Mouse (Mus musculus) cortical plate, adult 2 months (tissue): Measurements from ENCODE around the gene Ube2h.

Experiments used
- CTCF ChIP-seq: fragments of 200-500 bp; IDR thresholded peaks from 2 replicates; pipeline ENCODE4 v1.5.1; 2011; ENCODE audit warnings: mild to moderate bottlenecking, control low read depth, low read length; ENCODE audit not compliant: insufficient read depth; ENCODE audit errors: extremely low read depth
- POLR2A ChIP-seq: fragments of 200-500 bp; IDR thresholded peaks from 2 replicates; pipeline ENCODE4 v1.6.1; 2011; ENCODE audit warnings: mild to moderate bottlenecking, low read length, control low read depth; ENCODE audit not compliant: insufficient read depth; ENCODE audit errors: extremely low read depth

DNA sequence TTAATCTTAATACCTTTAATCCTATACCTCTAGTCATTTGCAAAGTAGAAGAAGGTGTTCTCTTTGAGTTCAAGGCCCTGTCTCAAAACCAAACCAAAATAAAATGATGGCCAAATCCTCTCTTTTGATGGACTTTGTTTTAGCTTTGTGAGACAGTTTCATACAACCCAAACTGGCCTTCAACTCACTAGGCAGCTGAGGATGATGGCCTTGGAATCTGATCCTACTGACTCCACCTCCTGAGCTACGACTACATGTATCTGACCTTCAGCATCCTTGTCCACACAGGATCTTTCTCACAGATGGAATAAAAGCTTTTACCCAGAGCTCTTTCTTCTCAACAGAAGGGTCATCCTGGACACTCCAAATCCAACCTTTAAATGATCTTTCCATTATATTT is 48.5 kb downstream of the Ube2h start:
- TF ChIP-seq CTCF (no peak), POLR2A (no peak)
